Mouse (Mus musculus): ENCODE results near the gene Nrxn1. TPM values are rescaled to one million over a fixed set of nuclear protein-coding genes. Genes with fewer than 3 reads are reported as not detected.

Gene Nrxn1
- polyA plus RNA-seq, 1 experiment from 2014 or later = 2.4 TPM

DNA sequence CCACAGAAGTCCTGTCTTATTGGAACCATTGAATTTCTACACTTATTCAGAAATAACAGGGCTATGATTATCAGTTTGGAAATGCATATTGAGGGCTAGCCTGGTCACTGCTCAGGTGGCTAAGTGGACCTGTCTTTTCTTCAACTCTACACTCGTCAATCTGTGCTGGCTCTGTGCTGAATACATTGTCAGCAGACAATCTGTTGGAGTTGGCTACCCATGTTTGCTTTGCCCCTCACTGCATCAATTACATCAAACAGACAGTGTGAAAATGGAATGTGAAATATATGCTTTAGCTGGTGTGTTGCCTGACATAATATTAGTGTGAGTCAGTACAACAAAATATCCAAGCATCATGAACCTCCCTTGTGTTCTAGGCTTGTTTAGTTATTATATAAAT, 438.4 kb downstream of the Nrxn1 start:
- no peaks in the 10 kb centered on the region for H3K27me3 ChIP-seq (ENCODE audit: control insufficient read depth, insufficient read depth, low read depth, low read length)
- no peak overlapping the region for H3K27ac ChIP-seq (ENCODE audit: low read length)
- 65% methylated on average over 1 of the region's 1 CpGs for WGBS
- H3K4me1 ChIP-seq (replicated peaks; ENCODE audit: control insufficient read depth, insufficient read depth, low read length) = no peaks in the 10 kb centered on the region
- no peaks in the 10 kb centered on the region for H3K36me3 ChIP-seq (ENCODE audit: control insufficient read depth, insufficient read depth, low read length)
- H3K4me3 ChIP-seq (ENCODE audit: low read length) = no peak overlapping the region
- H3K4me2 ChIP-seq (ENCODE audit: low read depth, low read length) = no peak overlapping the region
- no peaks in the 10 kb centered on the region for H3K9me3 ChIP-seq (ENCODE audit: control insufficient read depth, low read length)
- no peak overlapping the region for H3K9ac ChIP-seq (ENCODE audit: low read length)
- no peak for ATAC-seq (ENCODE audit: low read depth)

GRCm38 (mm10) chr17:90653347-90653746, 439.5 kb downstream of the Nrxn1 start:
- no peak for ATAC-seq (ENCODE audit: low read depth)
- H3K4me3 ChIP-seq (ENCODE audit: low read length) = no peak overlapping the region
- no peaks in the 10 kb centered on the region for H3K27me3 ChIP-seq (ENCODE audit: control insufficient read depth, insufficient read depth, low read depth, low read length)
- no peak overlapping the region for H3K27ac ChIP-seq (ENCODE audit: low read length)
- H3K4me1 ChIP-seq (replicated peaks; ENCODE audit: control insufficient read depth, insufficient read depth, low read length) = no peaks in the 10 kb centered on the region
- H3K4me2 ChIP-seq (ENCODE audit: low read depth, low read length) = no peak overlapping the region
- WGBS = 62% methylated on average over 2 of the region's 2 CpGs
- no peak overlapping the region for H3K9ac ChIP-seq (ENCODE audit: low read length)
- no peaks in the 10 kb centered on the region for H3K9me3 ChIP-seq (ENCODE audit: control insufficient read depth, low read length)
- no peaks in the 10 kb centered on the region for H3K36me3 ChIP-seq (ENCODE audit: control insufficient read depth, insufficient read depth, low read length)

GRCm38 (mm10) chr17:90650279-90650678, 442.6 kb downstream of the Nrxn1 start:
- no peak overlapping the region for H3K9ac ChIP-seq (ENCODE audit: low read length)
- no peak overlapping the region for H3K4me3 ChIP-seq (ENCODE audit: low read length)
- H3K36me3 ChIP-seq (ENCODE audit: control insufficient read depth, insufficient read depth, low read length) = no peaks in the 10 kb centered on the region
- no peaks in the 10 kb centered on the region for H3K4me1 ChIP-seq (replicated peaks; ENCODE audit: control insufficient read depth, insufficient read depth, low read length)
- no peak overlapping the region for H3K27ac ChIP-seq (ENCODE audit: low read length)
- WGBS = 45% methylated on average over 1 of the region's 1 CpGs
- no peaks in the 10 kb centered on the region for H3K9me3 ChIP-seq (ENCODE audit: control insufficient read depth, low read length)
- ATAC-seq (ENCODE audit: low read depth) = no peak
- no peaks in the 10 kb centered on the region for H3K27me3 ChIP-seq (ENCODE audit: control insufficient read depth, insufficient read depth, low read depth, low read length)
- H3K4me2 ChIP-seq (ENCODE audit: low read depth, low read length) = no peak overlapping the region

GRCm38 (mm10) chr17:90638970-90639524, 453.8 kb downstream of the Nrxn1 start:
- no peak overlapping the region for H3K27ac ChIP-seq (ENCODE audit: low read length)
- H3K4me1 ChIP-seq (replicated peaks; ENCODE audit: control insufficient read depth, insufficient read depth, low read length) = no peaks in the 10 kb centered on the region
- H3K4me2 ChIP-seq (ENCODE audit: low read depth, low read length) = no peak overlapping the region
- H3K9ac ChIP-seq (ENCODE audit: low read length) = no peak overlapping the region
- ATAC-seq (ENCODE audit: low read depth) = no peak
- no peak overlapping the region for H3K4me3 ChIP-seq (ENCODE audit: low read length)
- 61% methylated on average over 2 of the region's 2 CpGs for WGBS
- H3K9me3 ChIP-seq (ENCODE audit: control insufficient read depth, low read length) = no peaks in the 10 kb centered on the region
- no peaks in the 10 kb centered on the region for H3K36me3 ChIP-seq (ENCODE audit: control insufficient read depth, insufficient read depth, low read length)
- no peaks in the 10 kb centered on the region for H3K27me3 ChIP-seq (ENCODE audit: control insufficient read depth, insufficient read depth, low read depth, low read length)

DNA sequence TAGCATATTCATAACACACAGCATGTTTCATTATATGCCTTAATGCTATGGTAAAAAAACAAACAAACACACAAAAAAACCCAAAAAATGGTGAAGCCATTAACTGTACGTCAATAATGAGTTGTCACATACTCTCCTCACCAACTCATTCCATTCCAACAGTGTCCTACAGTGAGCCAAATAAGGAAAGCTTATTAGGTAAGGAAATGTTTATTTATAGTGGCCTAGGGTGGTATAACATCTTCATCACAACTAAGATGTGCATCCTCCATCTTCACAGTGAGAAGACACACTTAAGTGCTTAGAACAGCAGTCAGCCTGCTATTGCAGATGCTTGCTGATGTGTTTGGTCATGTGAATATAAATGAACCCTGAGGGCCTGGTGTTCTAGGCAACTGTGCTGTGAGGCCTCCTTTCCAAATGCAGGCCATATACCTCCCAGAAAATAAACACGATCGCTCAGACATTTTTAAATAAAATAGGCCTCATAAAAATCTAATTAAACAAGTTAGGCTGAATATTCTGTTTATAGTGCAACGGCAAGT, 454.6 kb downstream of the Nrxn1 start:
- no peaks in the 10 kb centered on the region for H3K4me1 ChIP-seq (replicated peaks; ENCODE audit: control insufficient read depth, insufficient read depth, low read length)
- H3K27ac ChIP-seq (ENCODE audit: low read length) = no peak overlapping the region
- no peak for ATAC-seq (ENCODE audit: low read depth)
- H3K4me3 ChIP-seq (ENCODE audit: low read length) = no peak overlapping the region
- no peak overlapping the region for H3K9ac ChIP-seq (ENCODE audit: low read length)
- no peaks in the 10 kb centered on the region for H3K27me3 ChIP-seq (ENCODE audit: control insufficient read depth, insufficient read depth, low read depth, low read length)
- H3K4me2 ChIP-seq (ENCODE audit: low read depth, low read length) = no peak overlapping the region
- H3K36me3 ChIP-seq (ENCODE audit: control insufficient read depth, insufficient read depth, low read length) = no peaks in the 10 kb centered on the region
- WGBS = 67% methylated on average over 4 of the region's 4 CpGs
- H3K9me3 ChIP-seq (ENCODE audit: control insufficient read depth, low read length) = no peaks in the 10 kb centered on the region

- H3K4me3 ChIP-seq (ENCODE audit: low read length) = no peak overlapping the region
- no peak overlapping the region for H3K4me2 ChIP-seq (ENCODE audit: low read depth, low read length)
- H3K36me3 ChIP-seq (ENCODE audit: control insufficient read depth, insufficient read depth, low read length) = no peaks in the 10 kb centered on the region
- H3K9me3 ChIP-seq (ENCODE audit: control insufficient read depth, low read length) = no peaks in the 10 kb centered on the region
- H3K27me3 ChIP-seq (ENCODE audit: control insufficient read depth, insufficient read depth, low read depth, low read length) = no peaks in the 10 kb centered on the region
- 72% methylated on average over 2 of the region's 2 CpGs for WGBS
- no peaks in the 10 kb centered on the region for H3K4me1 ChIP-seq (replicated peaks; ENCODE audit: control insufficient read depth, insufficient read depth, low read length)
- H3K9ac ChIP-seq (ENCODE audit: low read length) = no peak overlapping the region
- no peak for ATAC-seq (ENCODE audit: low read depth)
- no peak overlapping the region for H3K27ac ChIP-seq (ENCODE audit: low read length)
These were observed 461.5 kb downstream of the Nrxn1 start for GRCm38 (mm10) chr17:90631371-90631770.

DNA sequence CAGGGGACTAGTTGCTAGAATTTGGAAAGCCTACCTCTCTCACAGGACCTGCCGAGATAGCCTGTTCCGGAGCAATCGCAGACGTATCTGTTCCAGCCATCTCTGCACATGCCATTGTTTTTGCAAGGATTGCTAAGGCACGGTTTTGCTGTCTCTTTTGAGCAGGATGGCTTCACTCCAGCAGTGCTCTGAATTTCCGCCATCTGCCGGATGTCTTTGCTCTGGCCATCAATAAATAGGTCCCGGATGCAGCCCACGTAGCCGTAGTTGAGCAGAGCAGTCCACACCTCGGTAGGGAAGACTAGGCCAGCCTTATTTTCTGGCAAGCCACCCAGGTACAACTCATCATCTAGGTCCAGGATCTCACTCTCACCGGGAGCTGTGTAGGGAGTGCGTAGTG, 463.0 kb downstream of the Nrxn1 start:
- no peaks in the 10 kb centered on the region for H3K4me1 ChIP-seq (replicated peaks; ENCODE audit: control insufficient read depth, insufficient read depth, low read length)
- no peak overlapping the region for H3K4me2 ChIP-seq (ENCODE audit: low read depth, low read length)
- 53% methylated on average over 13 of the region's 13 CpGs for WGBS
- no peak overlapping the region for H3K9ac ChIP-seq (ENCODE audit: low read length)
- no peaks in the 10 kb centered on the region for H3K27me3 ChIP-seq (ENCODE audit: control insufficient read depth, insufficient read depth, low read depth, low read length)
- H3K4me3 ChIP-seq (ENCODE audit: low read length) = no peak overlapping the region
- ATAC-seq (ENCODE audit: low read depth) = no peak
- H3K27ac ChIP-seq (ENCODE audit: low read length) = no peak overlapping the region
- no peaks in the 10 kb centered on the region for H3K36me3 ChIP-seq (ENCODE audit: control insufficient read depth, insufficient read depth, low read length)
- H3K9me3 ChIP-seq (ENCODE audit: control insufficient read depth, low read length) = no peaks in the 10 kb centered on the region

GRCm38 (mm10) chr17:90628469-90628868, 464.4 kb downstream of the Nrxn1 start:
- Histone ChIP-seq H3K4me1 (replicated peaks; ENCODE audit: control insufficient read depth, insufficient read depth, low read length) (no peaks in the 10 kb centered on the region), H3K27ac (ENCODE audit: low read length) (no peak overlapping the region), H3K36me3 (ENCODE audit: control insufficient read depth, insufficient read depth, low read length) (no peaks in the 10 kb centered on the region), H3K4me2 (ENCODE audit: low read depth, low read length) (no peak overlapping the region), H3K9ac (ENCODE audit: low read length) (no peak overlapping the region), H3K9me3 (ENCODE audit: control insufficient read depth, low read length) (no peaks in the 10 kb centered on the region), H3K4me3 (ENCODE audit: low read length) (no peak overlapping the region), H3K27me3 (ENCODE audit: control insufficient read depth, insufficient read depth, low read depth, low read length) (no peaks in the 10 kb centered on the region)
- WGBS = 17% methylated on average over 2 of the region's 2 CpGs
- no peak; the same call in 1 of the 2 replicates for ATAC-seq (ENCODE audit: low read depth)

DNA sequence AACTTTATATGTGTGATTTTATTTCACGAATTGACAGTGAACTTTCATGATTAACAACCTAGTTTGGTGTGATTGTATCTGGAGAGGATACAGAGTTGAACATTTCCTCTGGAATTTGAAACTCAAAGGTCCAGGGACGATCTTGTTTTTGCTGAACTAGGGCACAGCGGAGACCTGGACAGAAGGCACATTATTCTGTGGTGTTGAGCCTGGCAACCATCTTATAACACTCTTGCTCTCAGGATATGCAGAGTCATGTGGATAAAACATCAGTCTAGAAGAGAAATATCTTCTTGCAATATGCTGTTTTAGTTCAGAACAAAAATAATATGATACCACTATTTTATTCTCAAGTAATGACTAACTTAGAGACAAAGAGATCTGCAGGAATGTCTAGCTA, 464.9 kb downstream of the Nrxn1 start:
- Histone ChIP-seq H3K27ac (ENCODE audit: low read length) (no peak overlapping the region), H3K4me1 (replicated peaks; ENCODE audit: control insufficient read depth, insufficient read depth, low read length) (no peaks in the 10 kb centered on the region), H3K9me3 (ENCODE audit: control insufficient read depth, low read length) (no peaks in the 10 kb centered on the region), H3K27me3 (ENCODE audit: control insufficient read depth, insufficient read depth, low read depth, low read length) (no peaks in the 10 kb centered on the region), H3K4me2 (ENCODE audit: low read depth, low read length) (no peak overlapping the region), H3K9ac (ENCODE audit: low read length) (no peak overlapping the region), H3K36me3 (ENCODE audit: control insufficient read depth, insufficient read depth, low read length) (no peaks in the 10 kb centered on the region), H3K4me3 (ENCODE audit: low read length) (no peak overlapping the region)
- ATAC-seq (ENCODE audit: low read depth) = no peak
- WGBS = 59% methylated on average over 3 of the region's 3 CpGs

GRCm38 (mm10) chr17:90627395-90627794, 465.5 kb downstream of the Nrxn1 start:
- no peak for ATAC-seq (ENCODE audit: low read depth)
- H3K27me3 ChIP-seq (ENCODE audit: control insufficient read depth, insufficient read depth, low read depth, low read length) = no peaks in the 10 kb centered on the region
- H3K9me3 ChIP-seq (ENCODE audit: control insufficient read depth, low read length) = no peaks in the 10 kb centered on the region
- no peaks in the 10 kb centered on the region for H3K4me1 ChIP-seq (replicated peaks; ENCODE audit: control insufficient read depth, insufficient read depth, low read length)
- H3K27ac ChIP-seq (ENCODE audit: low read length) = no peak overlapping the region
- no peak overlapping the region for H3K4me2 ChIP-seq (ENCODE audit: low read depth, low read length)
- no peak overlapping the region for H3K4me3 ChIP-seq (ENCODE audit: low read length)
- WGBS = 62% methylated on average over 3 of the region's 3 CpGs
- no peak overlapping the region for H3K9ac ChIP-seq (ENCODE audit: low read length)
- H3K36me3 ChIP-seq (ENCODE audit: control insufficient read depth, insufficient read depth, low read length) = no peaks in the 10 kb centered on the region
